Mouse (Mus musculus) E14TG2a.4 (cell line): Measurements from ENCODE around the gene Alox5.

Experiments used
- CTCF ChIP-seq: conservative IDR thresholded peaks from 2 replicates; pipeline ENCODE4 v1.5.1; 2014; ENCODE audit warnings: low read length
- NANOG ChIP-seq: IDR thresholded peaks from 2 replicates; pipeline ENCODE4 v1.6.1; 2014; ENCODE audit warnings: borderline replicate concordance, low read length, mixed read lengths
- POU5F1 ChIP-seq: IDR thresholded peaks from 2 replicates; pipeline ENCODE4 v1.6.1; 2014; ENCODE audit warnings: low read length, borderline replicate concordance

DNA sequence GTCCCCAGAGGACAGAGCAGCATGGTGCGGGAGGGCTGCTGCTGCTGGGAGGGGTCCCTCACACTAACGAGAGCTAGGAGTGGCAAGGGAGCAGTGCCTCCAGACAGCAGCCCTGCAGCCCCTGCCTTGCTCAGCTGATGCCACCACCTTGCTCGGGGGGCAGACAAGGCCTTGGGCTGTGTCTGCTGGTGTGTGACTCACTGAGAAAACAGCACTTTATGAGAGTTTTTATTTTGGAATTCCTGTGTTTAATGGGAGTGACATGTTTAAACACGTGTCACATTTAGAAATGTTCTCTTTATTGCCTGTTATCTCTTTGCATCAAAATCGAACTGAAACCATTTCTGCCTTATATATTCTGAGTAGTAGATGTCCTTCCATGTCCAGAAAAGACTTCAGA is 54.3 kb downstream of the Alox5 start:
- TF ChIP-seq CTCF (no peak), POU5F1 (no peak), NANOG (no peak)
